Mouse (Mus musculus): ENCODE results near the gene Tac2.

Gene Tac2

DNA sequence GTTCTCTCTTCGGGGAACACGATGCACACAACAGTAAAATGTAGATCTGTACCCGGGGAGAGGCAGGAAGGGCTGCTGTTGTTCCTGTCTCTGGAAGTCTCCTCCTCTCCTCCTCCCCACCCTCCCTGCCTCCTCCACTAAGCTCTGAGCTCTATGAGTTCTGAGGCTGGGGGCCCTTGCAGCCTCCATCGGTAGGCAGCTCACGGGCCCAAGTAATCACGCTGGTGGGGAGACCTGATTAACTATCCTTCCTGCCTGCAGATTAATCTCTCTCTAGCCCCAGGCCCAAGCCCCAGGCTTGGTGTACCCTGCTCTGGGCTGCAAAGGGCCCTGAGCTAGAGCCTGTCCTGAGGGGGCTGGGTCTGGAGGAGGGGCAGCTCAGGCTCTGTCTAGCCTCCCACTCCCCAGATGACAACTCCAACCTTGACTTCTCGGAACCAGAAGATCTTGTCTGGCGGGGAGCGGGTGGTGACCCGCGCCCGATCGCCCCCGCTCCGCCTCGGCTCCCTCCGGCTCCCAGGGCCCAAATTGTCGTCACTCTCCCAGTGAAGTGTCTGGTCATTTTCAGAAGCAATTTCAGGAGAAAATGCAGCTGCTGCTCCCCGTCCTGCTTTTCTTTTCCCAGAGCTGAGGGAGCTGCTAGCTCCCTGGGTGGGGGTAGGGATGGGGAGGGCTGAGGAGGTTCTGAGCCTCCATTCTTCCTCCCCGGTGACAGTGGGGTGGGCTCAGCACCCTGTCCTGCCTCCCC lies 2.4 kb upstream of the Tac2 start:
- DNase-seq (ENCODE audit: low read depth, low spot score): no peak

DNA sequence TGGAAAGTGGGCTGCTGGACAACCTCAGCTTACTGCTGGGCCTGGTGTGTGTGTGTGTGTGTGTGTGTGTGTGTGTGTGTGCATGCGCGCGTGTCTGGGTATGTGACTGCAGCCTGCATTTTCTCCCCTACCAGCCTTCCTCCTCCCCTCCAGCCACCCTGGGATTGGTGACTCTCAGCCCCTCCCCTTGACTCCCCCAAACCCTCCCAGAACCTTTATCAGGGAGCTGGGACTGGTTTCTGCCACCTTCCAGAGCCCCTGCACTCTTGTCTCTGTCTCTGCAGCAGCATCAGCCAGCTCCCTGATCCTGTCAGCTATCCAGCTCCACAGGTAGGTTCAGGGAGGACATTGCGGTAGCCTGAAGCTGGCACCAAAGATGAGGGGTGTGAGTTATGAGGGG lies 858 bp downstream of the Tac2 start:
- DNase-seq (ENCODE audit: low read depth, low spot score): no peak

DNA sequence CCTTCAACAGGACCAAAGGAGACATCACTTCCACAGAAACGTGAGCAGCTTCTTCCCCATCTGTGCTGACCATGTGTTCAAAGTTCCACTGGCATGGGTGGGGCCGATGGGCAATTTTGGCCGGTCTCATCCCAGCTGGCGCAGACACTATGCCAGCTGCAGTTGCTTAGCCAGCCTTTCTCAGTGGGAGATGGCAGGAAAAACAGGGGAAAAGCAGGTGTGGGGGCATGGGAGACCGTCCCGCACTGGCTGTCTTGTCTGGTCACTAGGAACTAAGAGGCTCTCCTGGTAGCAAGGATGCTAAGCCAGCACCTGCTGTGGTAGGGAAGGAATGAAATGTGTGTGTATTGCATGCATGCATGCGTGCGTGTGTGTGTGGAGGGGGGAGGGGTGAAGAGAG lies 4.2 kb downstream of the Tac2 start:
- DNase-seq (ENCODE audit: low read depth, low spot score): no peak

DNA sequence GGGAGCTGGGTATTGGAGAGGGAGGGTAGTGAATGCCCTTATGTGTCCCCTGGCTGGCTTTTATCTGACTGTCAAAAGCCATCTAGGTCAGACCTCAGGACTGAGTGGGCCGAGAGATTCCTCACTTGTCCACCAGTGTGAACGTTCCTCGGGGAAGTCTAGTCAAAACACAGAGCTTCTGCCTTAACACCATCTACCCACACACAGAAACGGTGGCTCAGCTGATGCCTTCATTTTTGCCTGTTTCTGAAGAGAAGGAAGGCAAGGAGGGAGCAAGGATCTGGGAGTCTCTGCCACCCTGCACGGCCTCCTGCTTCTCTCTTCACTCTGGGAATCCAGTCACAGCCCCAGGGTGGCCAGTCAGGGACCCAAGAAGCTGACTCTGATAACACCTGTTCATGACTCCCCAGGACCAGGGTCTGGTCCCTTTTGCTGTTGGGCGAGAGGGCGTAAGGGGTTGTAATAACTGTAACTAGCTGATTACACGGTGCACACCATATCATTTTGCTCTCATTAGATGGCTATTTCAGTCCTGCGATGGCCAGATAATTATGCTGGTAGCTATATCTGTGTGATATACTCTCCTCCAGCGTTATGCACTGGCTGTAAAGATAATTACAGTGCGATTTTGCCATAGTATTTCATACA lies 6.1 kb downstream of the Tac2 start:
- no peak for DNase-seq (ENCODE audit: low read depth, low spot score)

DNA sequence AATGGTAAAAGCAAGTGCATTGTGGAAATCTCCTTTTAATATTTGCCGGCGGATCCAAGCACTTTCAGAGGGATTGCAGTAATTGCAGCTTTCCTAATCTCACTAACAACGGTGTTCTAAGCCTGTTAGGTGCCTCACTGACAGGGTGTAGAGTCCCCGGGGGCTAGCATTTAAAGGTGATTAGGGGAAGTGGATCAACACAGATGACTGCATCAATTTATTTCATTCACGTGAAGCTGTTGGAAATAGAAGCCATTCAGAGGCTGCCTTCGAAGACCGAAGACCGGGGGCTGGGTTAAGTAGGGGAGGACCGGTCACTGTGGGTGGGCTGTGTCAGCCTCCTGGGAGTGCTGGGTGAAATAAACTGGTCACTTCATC lies 6.6 kb downstream of the Tac2 start:
- no peak for DNase-seq (ENCODE audit: low read depth, low spot score)

DNA sequence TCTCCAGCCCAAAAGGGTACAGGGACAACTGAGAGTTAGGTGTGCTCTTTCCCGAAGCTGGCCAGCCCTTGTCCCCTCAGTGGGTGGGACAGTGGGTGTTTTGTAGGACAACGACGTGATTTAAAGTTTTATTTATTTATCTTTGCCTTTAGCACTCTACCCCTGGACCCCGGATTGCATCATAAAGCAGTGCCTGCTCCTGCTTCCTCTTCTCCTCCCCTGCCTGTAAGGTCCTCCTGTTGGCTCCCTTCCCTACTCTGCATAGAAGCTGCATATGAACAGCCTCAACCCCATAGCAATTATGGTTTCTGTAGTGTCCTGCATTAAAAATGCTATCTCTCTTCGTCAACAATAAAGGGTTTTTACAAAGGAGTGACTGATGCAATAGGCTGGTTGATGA lies 7.1 kb downstream of the Tac2 start:
- DNase-seq (ENCODE audit: low read depth, low spot score): no peak

DNA sequence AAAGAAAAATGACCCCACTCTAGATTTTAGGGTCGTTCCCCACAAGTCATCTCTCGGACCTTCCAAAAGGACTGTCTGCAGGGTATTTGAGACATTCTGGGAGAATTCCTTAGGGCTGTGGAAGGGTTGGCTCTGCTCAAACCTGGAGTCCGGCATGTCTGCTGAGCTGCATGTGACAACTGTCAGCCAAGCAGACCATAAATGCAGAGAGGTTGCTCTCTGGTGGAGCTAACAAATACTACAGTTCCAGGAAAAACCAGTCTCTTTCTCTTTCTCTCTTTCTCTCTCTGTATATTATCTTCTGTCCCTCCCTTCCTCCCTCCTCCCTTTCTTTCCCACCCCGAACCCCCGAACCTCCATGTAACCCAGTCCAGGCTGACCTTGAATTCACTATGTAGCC lies 10.2 kb downstream of the Tac2 start:
- DNase-seq (ENCODE audit: low read depth, low spot score): no peak

DNA sequence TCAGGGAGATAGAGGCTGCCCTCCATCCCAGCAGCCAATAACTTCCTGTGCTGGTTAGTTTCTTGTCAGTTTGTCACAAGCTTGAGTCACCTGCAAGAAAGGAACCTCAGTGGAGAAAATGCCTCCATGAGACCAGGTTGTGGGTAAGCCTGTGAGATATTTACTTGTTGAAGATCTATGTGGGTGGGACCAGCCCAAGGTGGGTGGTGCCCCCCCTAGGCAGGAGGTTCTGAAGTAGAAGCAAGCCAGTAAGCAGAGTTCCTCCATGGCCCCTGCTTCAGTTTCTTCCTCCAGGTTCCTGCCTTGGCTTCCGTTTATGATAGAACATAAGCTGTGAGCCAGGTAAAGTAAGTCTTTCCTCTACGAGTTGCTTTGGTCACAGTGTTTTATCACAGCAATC lies 12.0 kb downstream of the Tac2 start:
- no peak for DNase-seq (ENCODE audit: low read depth, low spot score)

DNA sequence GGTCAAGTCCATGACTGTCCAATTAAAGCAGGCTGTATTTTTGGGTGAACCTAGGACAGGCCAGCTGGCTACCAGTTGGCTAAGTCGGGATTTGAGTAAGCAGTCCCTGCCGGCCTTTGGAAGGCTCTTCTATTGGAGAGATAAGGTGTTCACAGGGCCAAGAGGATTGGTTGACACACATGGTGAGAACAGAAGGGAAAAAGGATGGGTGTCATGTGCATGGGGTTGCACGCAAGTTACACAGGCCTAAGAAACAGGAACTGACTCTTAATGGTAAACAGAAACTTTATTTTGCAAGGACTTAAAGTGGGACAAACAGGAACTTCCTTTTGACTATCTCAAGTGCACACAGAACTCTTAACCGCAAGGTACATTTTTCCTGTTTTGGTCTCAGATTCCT lies 12.6 kb downstream of the Tac2 start:
- DNase-seq (ENCODE audit: low read depth, low spot score): no peak

DNA sequence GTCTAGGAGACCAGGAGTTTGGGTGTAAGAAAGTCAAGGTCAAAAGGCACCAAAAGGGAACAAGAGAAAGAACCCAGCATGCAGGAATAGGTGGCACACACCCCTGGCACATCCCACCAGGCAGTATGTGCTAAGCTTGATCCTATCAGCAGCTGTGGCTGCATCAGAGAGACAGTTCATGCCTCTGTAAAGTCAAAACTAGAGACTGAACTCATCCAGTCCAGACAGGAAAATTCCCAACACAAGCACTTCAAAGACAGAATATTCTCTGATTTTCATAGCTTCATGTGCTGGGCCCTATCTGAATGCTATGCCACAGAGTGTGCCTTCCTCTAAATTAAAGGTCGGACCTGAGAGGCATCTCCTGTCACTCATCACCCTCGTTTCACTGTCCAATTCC lies 13.3 kb downstream of the Tac2 start:
- no peak for DNase-seq (ENCODE audit: low read depth, low spot score)

DNA sequence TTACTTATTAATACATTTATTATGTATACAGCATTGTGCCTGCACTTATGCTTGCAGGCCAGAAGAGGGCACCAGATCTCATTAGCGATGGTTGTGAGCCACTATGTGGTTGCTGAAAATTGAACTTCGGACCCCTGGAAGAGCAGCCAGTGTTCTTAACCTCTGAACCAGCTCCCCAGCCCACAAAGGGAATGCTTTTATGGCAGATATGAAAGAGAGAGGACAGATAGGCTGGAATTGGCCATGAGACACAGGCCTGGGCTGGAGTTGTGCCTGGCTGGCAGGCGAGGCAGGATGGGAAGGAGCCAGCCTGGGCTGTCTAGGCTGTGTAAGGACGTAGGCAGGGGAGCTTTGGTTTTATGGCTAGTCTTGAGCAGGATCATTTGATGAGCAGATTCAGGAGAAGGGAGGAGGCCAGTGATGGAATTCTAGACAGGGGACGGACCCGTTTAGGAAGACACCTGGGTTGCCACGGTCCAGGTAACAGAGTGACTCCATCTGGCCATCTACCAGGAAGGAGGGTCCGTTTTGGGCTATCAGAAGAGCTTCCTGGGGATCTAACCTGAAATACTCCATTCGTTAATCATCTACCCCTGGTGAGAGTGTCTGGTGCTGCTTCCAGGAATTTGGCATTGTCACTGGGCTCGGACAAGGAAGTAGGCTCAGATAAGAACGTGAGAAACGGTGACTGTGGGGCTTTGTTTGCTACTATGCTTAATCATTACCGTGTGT lies 14.0 kb downstream of the Tac2 start:
- peak; percentile 39 for DNase-seq (ENCODE audit: low read depth, low spot score)

DNA sequence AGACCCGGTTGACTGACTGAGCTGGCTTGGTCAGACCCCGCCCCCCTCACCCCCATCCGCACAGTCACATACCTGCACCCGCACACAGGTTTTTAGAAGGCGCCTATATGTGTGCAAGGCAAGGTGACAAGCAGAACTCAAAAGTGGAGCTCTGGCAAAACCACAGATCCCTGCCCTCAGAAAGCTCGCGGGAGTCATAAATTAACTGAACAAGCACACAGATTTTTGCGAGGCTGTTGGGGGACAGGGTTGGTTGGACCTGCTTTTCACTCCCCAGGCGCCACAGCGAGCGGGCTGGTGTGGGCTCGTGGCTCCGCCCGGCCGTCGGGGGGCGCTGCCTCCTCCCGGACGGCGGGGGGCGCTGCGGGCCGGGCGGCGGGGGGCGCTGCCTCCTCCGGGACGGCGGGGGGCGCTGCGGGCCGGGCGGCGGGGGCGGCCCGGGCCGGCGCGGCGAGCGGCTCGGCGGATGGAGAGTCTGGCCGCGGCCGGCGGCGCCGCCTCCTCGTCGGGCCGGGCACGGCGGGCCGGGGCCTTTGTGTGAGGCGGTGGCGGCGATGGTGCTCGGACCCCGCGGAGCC lies 14.9 kb downstream of the Tac2 start, which contains the start of gene Zbtb39:
TSS of gene Zbtb39 (plus strand) at position 456 of the 578 bp plus-strand sequence.
- peak; percentile 80 for DNase-seq (ENCODE audit: low read depth, low spot score)

DNA sequence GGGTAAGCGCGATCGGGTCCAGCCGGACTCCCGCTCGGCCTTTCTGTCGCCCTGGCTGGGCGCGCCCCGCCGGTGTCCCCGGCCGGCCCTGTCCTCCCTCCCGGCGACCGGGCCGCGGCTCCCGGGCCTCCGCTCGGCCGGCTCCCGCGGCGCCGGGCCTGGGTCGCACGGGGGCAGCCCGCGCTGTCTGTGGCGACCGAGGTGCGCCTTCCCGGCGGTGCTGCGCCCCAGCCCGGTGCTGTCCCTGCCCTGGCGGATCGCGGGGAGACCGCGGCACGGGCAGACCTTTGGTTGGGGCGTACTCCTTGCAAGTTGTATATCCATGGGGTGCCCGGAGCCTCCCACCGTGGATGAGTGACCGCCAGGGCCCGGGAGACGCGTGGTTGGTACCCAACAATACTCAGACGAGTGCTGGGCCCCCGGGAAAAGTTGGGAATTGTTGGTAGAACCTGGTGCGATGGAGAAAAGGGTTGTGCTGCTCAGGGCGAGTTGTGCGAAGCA lies 15.4 kb downstream of the Tac2 start:
- DNase-seq (ENCODE audit: low read depth, low spot score): peak; percentile 54

DNA sequence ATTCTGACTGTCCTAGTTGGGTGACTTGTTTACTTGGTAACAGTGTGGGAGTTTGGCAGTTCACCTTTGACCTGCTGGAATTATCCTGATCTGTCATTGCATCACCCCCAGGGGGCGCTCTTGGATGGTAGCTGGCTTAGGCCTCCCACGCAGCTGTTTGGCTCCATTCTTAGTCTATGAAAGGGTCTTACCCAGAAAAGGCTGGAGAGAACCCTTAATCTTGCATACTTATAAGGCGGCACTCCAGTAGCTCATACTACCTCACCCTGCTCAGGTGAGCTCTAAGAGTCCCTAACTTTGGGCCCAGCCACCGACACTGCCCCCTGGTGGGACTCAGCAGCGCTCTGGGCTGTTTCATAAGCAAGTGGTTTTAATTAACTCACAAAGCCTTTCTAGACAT lies 20.4 kb downstream of the Tac2 start:
- peak; percentile 65 for DNase-seq (ENCODE audit: low read depth, low spot score)

DNA sequence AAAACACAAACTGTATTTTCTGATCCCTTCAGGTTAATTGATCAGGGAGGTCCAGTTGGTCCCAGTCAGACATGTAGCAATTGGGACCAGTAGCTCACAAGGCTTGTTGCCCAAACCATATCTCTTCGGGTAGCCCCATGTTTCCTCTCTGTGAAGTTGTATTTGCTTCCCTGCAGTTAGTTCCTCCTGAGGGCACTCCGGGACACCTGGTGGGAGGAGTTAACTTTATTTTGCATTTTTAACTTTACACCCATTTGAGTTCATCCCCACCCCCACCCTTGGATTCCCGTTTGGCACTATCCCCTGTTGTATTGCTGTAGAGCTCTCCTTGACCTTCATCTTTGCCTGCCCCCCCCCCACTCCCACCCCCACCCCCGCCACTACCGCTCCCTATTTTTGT lies 21.6 kb downstream of the Tac2 start:
- no peak for DNase-seq (ENCODE audit: low read depth, low spot score)

DNA sequence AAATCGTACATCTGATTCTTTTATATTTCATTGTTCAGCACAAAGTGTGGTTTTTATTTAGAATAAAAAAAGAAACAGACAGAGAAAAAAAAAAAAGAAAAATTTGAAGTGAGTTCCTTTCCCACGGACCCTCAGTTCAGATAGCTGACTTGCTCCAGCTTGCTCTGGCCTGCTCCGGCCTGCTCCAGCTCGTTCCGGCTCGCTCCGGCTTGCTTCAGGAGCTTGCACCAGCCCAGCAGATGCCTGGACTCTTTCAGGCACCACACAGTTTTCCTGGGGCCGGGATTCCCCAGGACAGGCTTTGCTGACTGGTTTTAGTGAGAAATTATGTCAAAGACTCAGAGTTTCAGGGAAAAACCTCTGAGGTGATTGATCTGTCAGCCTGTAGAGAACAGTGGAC lies 23.0 kb downstream of the Tac2 start:
- no peak for DNase-seq (ENCODE audit: low read depth, low spot score)

DNA sequence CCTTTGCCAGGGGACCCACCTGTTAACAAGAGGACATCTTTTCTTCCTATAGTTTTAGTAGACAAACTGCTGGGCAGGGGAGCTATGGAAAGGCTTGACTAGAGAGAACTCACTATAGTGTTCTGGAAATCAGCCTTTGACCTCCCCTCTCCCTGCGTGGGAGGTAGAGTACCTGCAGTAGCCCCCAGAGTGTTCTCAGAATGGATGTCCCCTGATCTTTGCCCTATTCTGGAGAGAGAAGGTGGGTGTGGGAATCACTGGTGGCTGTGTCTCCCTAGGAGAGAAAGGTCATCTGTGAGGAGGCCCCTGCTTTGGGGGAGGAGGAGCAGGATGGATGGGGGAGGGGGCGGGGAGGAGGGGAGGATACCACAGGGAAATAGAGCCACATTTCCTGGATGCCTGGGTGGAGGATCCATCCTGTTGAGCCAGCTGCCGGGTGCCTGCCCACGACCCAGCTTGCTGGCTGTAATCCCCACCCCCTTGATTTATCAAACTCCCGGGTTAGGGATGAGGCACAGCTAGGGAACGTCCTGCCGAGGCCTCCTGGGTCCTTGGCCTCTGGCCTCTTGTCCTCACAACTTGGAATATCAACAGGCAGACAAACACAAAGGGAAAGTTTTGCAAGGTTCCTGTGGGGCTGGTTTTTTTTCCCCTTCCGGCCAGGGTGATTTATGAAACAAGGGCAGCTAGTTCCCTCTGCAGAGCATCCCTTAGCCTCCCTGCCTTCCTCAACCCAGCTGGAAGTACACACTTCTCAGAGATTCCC lies 24.8 kb downstream of the Tac2 start:
- no peak for DNase-seq (ENCODE audit: low read depth, low spot score)

DNA sequence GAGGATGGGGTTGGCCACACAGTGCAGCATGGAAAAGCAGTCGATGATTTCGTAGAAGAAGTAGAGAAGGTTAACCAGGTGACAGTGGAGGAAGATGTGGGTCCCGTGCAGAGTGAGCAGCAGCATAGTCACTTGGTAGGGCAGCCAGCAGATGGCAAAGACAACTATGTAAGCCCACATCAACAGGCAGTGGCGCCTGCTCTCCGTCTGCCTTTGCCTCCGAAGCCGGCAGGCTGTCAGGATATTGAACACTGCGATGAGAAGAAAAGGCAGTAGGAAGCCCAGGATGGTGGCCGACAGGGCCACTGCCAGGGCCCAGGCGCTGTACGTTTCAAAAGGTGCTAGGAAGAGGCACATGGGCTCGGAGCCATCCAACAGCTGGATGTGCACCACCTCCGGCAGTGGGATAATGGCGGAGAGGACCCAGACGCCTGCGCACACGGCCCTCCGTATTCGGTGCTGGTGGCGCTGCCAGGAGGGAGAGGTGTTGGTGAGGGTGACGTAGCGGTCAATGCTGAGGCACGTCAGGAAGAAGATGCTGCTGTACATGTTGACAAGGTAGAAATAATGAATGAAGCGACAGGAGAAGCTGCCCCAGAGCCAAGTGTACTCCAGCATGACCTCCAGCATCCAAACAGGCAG lies 26.0 kb downstream of the Tac2 start:
- DNase-seq (ENCODE audit: low read depth, low spot score): no peak

DNA sequence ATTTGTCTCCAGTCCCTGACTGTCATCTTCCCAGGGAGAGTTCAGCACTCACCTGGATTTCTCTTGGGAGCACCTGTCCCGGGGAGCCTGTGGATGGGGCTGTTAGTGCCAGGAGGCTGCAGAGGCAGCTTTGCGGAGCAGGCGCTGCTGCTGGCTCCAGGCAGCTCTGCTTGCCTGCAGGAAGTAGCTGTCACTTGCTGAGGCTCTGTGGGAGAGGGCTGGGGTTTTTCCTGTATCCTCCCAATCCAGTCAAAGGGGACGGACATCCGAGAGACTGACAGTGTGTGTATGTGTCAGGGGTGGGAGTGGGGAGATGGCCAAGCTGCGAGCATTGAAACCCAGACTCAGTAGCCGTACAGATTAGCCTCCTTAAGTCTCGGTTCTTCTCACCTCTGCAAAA lies 27.3 kb downstream of the Tac2 start, which contains the start of gene Gpr182:
TSS of gene Gpr182 (minus strand) at position 185 of the 400 bp plus-strand sequence.
- no peak for DNase-seq (ENCODE audit: low read depth, low spot score)

DNA sequence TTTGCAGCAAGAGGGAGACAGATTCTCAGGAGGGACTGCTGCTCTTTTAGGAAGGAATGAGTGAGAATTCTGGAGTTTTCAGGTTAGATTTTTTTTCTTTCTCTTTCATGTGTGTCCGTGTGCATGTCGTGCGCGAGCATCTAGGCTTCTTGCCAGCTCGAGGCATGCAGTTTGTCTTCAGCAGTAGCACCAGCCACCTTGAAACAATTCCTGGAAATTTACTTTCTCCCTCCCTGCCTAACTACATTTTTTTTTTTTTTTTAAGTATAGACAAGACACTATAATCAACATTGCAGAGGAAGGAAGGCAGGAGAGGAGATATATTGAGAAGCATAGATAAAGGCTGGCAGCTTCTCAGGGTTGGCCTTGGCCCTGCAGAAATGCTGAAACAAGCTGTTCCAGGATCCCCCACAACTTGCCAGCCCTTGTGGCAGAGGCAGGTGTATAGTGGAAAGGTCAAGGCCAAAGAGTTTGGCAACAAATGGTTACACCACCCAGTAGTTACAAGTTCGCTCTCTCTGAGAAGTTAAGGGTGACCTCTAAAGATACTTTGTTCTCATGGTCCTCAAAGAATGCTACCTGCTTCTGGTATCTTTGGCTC lies 30.4 kb downstream of the Tac2 start:
- DNase-seq (ENCODE audit: low read depth, low spot score): no peak

DNA sequence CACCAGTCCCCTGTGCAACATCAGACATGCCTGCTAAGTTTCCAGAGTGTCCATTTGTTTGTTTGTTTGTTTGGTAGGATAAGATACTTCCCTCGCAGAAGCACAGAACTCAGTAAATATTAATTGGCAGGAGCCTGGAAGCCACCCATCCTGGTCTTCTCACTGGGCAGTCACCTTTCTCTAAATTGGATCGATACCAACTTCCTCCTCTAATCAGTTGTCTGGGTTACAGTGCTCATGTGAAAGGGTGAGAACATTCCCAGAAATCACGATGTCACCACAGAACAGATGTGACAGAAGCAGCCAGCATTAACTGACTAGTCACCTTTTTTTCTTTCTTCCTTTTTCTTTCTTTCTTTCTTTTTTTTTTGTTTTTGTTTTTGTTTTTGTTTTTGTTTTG lies 31.0 kb downstream of the Tac2 start:
- no peak for DNase-seq (ENCODE audit: low read depth, low spot score)

All from CD4-positive helper T cell, adult 2 months (primary cell).